Mouse (Mus musculus) yolk sac, embryonic 10.5 days (tissue): ENCODE measurements around the gene Ptk7.

Experiments used
- DNase-seq: peaks from one replicate; pipeline ENCODE4 v3.0.0-alpha.2; 2017; ENCODE audit warnings: low spot score

Ptk7 gene

GRCm38 (mm10) chr17:46628791-46629684 is at the start of gene Ptk7:
Gene Ptk7 (minus strand): TSS chr17:46629504.
- DNase-seq = peak; percentile 92

DNA sequence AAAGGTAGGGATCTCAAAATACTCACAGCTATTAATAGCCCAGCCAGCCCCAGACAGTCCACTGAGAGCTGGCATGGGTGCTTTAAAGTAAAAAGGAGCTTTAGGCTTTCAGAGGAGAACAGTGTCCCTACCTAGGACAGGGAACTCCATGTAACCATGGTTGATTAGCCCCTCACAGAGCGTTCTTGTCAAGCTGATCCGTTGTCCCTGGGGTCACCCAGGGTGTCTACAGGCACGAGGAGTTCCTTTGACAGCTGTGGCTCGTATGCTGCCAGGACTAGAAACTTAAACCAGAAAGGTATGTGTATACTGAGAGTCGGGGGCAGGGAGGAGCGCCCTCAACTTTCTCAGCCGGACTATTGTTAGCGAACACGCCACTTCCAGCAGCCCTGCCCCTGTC is 49.6 kb upstream of the Ptk7 start:
- DNase-seq = no peak

DNA sequence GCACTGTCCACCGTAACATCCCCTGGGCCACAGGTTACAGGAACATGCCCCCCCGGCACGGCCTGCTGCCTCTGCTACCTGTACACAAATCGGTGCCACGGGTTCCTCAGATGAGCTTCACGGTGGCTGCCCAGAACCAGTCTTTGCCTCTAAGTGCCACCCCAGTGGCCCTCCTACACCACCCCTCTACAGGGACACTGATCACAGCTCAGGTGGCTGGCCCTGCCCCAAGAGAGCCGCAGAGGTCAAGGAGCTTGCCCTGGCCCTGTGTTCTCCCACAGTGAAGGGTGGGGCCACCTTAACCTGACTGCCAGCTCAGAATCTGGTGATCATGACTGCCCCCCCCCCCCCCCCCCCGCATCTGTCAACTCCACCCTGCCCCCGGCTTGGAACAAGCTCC is 49.1 kb upstream of the Ptk7 start, which contains the start of gene Mea1:
TSS of gene Mea1 (plus strand) at position 378 of the 400 bp plus-strand sequence.
- DNase-seq = peak; percentile 37

GRCm38 (mm10) chr17:46674530-46675283 is 45.4 kb upstream of the Ptk7 start:
- DNase-seq = peak; percentile 31

GRCm38 (mm10) chr17:46673850-46674529 is 44.7 kb upstream of the Ptk7 start, which contains the start of gene Rrp36:
Gene Rrp36 (minus strand): TSS chr17:46674352.
- peak; percentile 94 for DNase-seq

GRCm38 (mm10) chr17:46669911-46670310 is 40.6 kb upstream of the Ptk7 start:
- no peak for DNase-seq

- no peak for DNase-seq
Measured at GRCm38 (mm10) chr17:46667712-46668111, 38.4 kb upstream of the Ptk7 start.

GRCm38 (mm10) chr17:46662730-46663129 is 33.4 kb upstream of the Ptk7 start:
- no peak for DNase-seq

GRCm38 (mm10) chr17:46661981-46662380 is 32.7 kb upstream of the Ptk7 start:
- DNase-seq = no peak

- DNase-seq = no peak
Measured at GRCm38 (mm10) chr17:46661351-46661750, 32.0 kb upstream of the Ptk7 start.

DNA sequence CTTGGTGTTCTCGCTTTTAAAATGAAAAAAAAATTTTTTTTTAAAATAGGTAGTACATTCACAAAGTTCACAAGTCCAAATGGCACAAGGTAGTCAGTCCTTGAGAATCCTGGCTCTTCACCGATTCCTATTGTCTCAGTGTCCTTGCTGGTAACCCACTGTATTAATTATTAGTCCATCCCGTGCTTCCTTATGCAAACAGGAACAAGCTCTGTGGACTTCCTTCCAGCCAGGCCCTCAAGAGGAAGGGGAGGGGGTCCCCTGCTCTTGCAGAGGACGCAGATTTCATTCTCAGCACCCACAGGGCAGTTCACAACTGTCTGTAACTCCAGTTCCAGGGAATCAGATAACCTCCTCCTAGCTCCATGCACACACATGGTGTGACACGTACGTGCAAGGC is 26.8 kb upstream of the Ptk7 start:
- peak; percentile 84 for DNase-seq

- peak; percentile 50 for DNase-seq
Measured at GRCm38 (mm10) chr17:46651755-46652547, 22.6 kb upstream of the Ptk7 start.

GRCm38 (mm10) chr17:46651292-46651691 is 22.0 kb upstream of the Ptk7 start:
- DNase-seq = no peak

- DNase-seq = peak; percentile 96
Measured at GRCm38 (mm10) chr17:46650232-46651031, 21.1 kb upstream of the Ptk7 start, which contains the start of gene Cul7. Gene Cul7 (plus strand): TSS chr17:46650337.

DNA sequence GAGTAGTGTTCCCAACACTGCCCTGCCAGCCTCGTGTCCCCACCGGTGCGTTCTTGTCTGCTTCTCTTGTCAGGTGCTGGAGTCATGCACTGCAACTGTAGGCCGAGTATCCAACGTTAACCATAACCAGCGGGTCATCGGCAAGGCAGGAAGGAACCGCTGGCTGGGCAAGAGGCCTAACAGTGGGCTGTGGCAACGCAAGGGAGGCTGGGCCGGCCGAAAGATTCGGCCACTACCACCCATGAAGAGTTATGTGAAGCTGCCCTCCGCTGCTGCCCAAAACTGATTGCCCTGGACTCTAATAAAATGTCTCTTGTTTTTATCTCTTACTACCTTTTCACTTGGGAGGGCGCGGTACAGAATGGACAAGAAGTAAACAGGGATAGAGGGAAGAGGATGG is 20.5 kb upstream of the Ptk7 start:
- DNase-seq = no peak

DNA sequence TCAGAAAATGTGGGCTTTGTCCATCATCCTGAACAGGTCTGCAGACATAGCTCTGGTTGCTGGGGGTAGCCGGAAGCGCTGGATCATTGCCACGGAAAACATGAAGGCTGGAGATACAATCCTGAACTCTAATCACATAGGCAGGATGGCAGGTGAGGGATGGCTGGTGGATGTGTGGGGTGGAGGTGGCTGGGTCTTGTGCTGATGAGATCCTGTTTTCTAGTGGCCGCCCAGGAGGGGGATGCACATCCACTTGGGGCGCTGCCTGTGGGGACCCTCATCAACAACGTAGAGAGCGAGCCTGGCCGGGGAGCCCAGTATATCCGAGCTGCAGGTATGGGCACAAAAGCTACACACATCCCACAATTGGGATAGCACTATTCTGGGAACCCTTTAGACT is 19.1 kb upstream of the Ptk7 start:
- DNase-seq = no peak

GRCm38 (mm10) chr17:46647279-46647678 is 18.0 kb upstream of the Ptk7 start:
- no peak for DNase-seq

DNA sequence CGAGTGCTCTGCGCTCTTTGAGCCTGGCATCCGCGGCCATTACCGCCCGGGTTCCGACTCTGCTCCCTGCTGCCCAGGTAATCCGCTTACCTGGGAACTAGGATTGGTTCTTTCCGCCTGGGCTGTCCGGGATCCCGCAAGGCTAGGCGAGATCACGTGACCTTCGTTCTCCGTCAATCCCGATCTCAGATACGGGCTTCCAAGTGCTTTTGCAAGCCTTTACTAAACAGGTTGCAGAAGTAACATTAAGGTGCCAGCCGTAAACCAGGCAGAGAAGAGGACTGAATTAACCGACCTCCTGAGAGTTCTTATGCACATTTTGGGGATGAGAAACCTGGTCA is 17.0 kb upstream of the Ptk7 start:
- no peak for DNase-seq

- peak; percentile 99 for DNase-seq
Measured at GRCm38 (mm10) chr17:46645561-46646321, 16.4 kb upstream of the Ptk7 start, which contains the start of the genes Klc4 and Mrpl2. Gene Klc4 (minus strand): TSS chr17:46646022. Gene Mrpl2 (plus strand): TSS chr17:46646229.
